Mouse (Mus musculus): ENCODE data around the gene Trak1.

DNA sequence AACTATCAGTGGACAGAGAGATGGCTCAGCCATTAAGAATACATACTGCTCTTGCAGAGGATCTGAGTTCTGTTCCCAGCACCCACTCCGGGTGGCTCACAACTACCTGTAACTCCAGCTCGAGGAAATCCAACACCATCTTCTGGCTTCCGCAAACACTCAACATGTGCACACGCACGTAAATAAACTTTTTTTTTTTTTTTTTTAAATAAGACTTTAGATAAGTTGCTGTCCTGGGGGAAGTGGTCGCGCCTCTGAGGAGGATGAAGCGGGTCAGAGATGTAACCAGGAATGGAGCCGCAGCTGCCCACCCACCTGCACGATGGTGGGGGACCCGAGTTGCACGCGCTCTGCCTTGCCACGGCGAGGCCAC is 20.6 kb upstream of the Trak1 start:
- no peak for TF ChIP-seq CTCF (IDR thresholded peaks at IDR 0.05; ENCODE audit: low read depth)
- TF ChIP-seq EP300 (IDR thresholded peaks at IDR 0.05; ENCODE audit: low read depth), result no peak

All from liver, embryonic 14.5 days (tissue).